Mouse (Mus musculus) liver, embryonic 18 days (tissue): ENCODE measurements around the gene Atxn2. TPM values are rescaled to one million over a fixed set of nuclear protein-coding genes. Genes with fewer than 3 reads are reported as not detected.

ENCODE experiments used
- polyA plus RNA-seq: library from polyadenylated mRNA; depleted of rRNA; stranded (reverse); fragments of >200 nt; gene quantifications from 2 replicates; pipeline ENCODE4 v1.2.3, GENCODE M21; 2012; rRNA removed

Atxn2 gene
- 21.4 and 27.8 TPM in 2 replicates for polyA plus RNA-seq

GRCm38 (mm10) chr5:121711174-121711927 is at the start of gene Atxn2:
Gene Atxn2, plus strand, starts transcription at chr5:121711337.

GRCm38 (mm10) chr5:121837441-121838340 is 126.6 kb downstream of the Atxn2 start, which contains the start of gene Sh2b3:
Gene Sh2b3, minus strand, starts transcription at chr5:121837646.

GRCm38 (mm10) chr5:121848743-121849142 is 137.6 kb downstream of the Atxn2 start, which contains the start of gene Pheta1:
Gene Pheta1, plus strand, starts transcription at chr5:121848984.

Other genes starting within 250 kb of the Atxn2 start
- gene Adam1b, start 207.9 kb upstream of the Atxn2 start, polyA plus RNA-seq, result 0.01 TPM in 1 of 2 replicates, not detected in the other
- 1.1 and 1.4 TPM in 2 replicates for gene Adam1a, start 165.9 kb upstream of the Atxn2 start, polyA plus RNA-seq
- gene Gm42878, start 165.9 kb upstream of the Atxn2 start, polyA plus RNA-seq, result 0.03 and 0.04 TPM in 2 replicates
- gene Mapkapk5, start 165.4 kb upstream of the Atxn2 start, polyA plus RNA-seq, result 34.5 and 39.0 TPM in 2 replicates
- gene Aldh2, start 117.5 kb upstream of the Atxn2 start, polyA plus RNA-seq, result 424 and 534 TPM in 2 replicates
- gene Acad12, start 92.4 kb upstream of the Atxn2 start, polyA plus RNA-seq, result 2.6 and 3.0 TPM in 2 replicates
- 4.6 and 4.7 TPM in 2 replicates for gene Acad10, start 50.8 kb upstream of the Atxn2 start, polyA plus RNA-seq
- gene Brap, start 50.8 kb upstream of the Atxn2 start, polyA plus RNA-seq, result 16.7 and 18.9 TPM in 2 replicates
- gene Sh2b3, start 126.3 kb downstream of the Atxn2 start, polyA plus RNA-seq, result 9.8 and 10.2 TPM in 2 replicates
- gene Pheta1, start 137.6 kb downstream of the Atxn2 start, polyA plus RNA-seq, result 4.1 and 4.2 TPM in 2 replicates